Mouse (Mus musculus) monocyte, adult 5-6 weeks (primary cell): ENCODE data around the gene Hmmr. TPM values are rescaled to one million over a fixed set of nuclear protein-coding genes. Genes with fewer than 3 reads are reported as not detected.

Experiments used
- ATAC-seq: fragments of 153-309, 156-312 bp; replicated peaks from 2 replicates; pipeline ENCODE4 v1.8.0; 2017; ENCODE audit warnings: mild to moderate bottlenecking; ENCODE audit not compliant: low TSS enrichment, insufficient number of reproducible peaks, severe bottlenecking, poor library complexity, low FRiP score
- total RNA-seq: library from RNA; stranded (forward); fragments of 200-1000, 200-491, 200-594 nt; gene quantifications from 3 replicates; pipeline ENCODE4 v1.2.3, GENCODE M21; 2017

Gene Hmmr
- total RNA-seq, 1 experiment from 2014 or later: not detected

DNA sequence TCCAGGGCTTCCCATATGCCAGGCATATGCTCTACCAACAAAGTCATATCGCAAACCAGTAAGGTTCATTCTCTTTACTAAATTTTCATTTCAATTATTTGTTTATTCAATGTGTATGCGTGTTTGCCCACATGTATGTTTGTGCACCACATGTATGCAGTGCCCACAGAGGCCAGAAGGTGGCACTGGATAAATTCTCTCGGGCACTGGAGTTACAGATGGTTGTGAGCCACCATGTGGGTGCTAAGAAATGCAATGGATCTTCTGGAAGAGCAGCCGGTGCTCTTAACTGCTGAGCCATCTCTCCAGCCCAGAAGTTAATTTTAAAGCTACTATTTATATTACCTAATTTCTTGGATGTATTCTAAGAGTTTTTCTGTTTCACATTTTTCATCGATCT is 17.7 kb downstream of the Hmmr start:
- no peak for ATAC-seq

- ATAC-seq: no peak
These were observed 19.4 kb downstream of the Hmmr start for GRCm38 (mm10) chr11:40713858-40714257.

- ATAC-seq: peak; percentile 87
These were observed 23.3 kb downstream of the Hmmr start for GRCm38 (mm10) chr11:40709899-40710298.

DNA sequence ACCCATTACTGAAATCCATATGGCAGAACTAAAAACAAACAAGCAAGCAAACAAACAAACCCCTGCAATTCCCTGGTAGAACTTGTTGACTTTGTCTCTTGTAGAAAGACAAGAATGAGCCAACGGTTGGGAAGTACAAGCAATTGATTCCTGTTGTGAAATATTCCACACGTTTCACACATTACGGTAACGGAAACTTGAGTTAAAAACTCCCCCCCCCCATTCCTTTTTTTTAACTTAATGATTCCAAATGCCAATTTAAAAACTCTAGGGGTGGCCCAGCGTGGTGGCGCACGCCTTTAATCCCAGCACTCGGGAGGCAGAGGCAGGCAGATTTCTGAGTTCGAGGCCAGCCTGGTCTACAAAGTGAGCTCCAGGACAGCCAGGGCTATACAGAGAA is 38.1 kb downstream of the Hmmr start, which contains the start of gene Mat2b:
Mat2b (minus strand) TSS at position 101 of the 400 bp plus-strand sequence.
- ATAC-seq: no peak

DNA sequence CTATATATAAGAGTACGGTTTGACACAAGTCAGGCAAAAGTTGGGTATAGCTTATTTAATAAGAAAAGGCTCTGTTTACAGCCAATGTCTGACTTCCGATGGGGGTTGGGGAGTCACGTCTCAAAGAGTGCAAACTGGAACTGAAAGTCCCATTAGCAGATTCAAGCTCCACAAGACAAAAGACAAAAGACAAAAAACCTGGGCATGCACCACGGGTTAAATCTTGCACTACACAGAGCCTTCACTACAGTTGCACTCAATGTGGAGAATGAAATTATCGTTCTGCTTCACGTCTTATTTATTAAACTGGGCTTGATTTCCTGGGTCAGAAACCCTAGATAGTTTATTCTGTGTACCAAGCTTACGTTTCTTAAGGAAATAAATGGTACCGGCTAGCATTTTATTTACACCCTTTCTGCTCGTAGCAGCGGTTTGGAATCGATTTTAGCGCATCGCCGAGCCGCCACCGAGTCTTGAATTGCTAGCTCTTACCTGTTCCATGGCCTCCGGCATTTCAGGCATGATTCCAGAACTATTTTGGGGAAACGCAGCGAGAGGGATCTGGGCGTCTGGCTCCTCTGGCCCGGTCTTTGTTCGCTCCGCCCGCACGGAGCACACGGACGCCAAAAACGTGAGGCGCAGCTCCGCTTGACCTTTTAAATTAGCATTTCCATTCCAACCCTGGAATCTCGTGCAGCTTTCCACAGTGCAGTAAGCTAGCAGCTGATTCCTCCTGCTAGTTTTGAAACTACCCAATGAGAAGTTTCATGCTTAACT is 38.7 kb downstream of the Hmmr start:
- no peak; the same call in 1 of the 2 replicates for ATAC-seq

- ATAC-seq: no peak
These were observed 39.8 kb downstream of the Hmmr start for GRCm38 (mm10) chr11:40693366-40693951.

GRCm38 (mm10) chr11:40692511-40693365 is 40.5 kb downstream of the Hmmr start:
- ATAC-seq: peak; percentile 90

DNA sequence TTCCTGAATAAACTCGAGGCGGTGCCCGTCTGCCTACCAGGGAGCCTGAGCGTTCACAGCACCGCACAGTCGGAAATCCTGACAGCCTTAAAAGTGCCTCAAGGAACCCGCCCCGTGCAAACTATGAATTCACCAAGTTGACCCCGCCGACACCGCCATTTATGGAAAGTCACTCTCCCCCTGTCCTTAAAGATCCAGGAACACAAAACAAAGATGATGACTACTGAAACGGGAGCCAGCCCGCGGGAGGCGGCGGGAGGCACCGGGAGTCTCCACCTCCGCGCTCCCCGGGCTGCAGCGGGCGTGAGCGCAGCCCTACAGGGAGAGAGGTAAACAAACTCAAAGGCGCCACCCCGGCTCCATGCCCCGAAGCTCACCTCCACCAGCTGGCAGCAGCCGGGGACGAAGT is 41.1 kb downstream of the Hmmr start:
- peak; percentile 19 for ATAC-seq

DNA sequence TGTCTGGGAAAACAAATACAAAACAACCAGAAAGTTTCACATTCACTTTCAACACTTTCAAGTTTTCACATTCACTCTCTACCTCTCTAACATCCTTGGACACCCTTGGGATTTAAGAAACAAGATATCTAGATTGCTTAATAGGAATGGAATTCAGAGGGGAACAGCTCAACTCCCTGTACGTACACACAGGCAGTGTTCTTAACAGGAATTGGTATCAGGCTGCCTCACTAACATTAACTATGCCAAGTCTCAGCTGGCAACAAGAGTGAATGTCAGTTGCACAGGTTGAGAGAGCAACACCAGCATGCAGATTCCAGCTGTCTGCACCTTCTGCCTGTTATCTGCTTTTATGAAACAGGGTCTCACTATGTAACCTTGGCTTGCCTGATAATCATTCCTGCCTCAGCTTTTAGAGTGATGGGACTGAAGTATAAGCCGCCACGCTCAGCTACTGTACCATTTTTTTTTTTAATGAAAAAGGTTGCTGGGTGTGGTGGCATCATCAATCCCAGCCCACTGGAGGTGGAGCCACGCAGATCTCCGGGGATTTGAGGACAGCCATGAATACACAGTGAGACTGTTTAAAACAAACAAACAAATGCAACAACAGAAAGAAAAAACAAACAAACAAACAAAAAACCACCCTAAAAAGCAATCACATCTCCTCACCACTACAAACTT is 42.6 kb downstream of the Hmmr start:
- ATAC-seq: no peak

- ATAC-seq: no peak
These were observed 49.9 kb downstream of the Hmmr start for GRCm38 (mm10) chr11:40683295-40683694.

- no peak for ATAC-seq
These were observed 50.8 kb downstream of the Hmmr start for GRCm38 (mm10) chr11:40682456-40682855.

DNA sequence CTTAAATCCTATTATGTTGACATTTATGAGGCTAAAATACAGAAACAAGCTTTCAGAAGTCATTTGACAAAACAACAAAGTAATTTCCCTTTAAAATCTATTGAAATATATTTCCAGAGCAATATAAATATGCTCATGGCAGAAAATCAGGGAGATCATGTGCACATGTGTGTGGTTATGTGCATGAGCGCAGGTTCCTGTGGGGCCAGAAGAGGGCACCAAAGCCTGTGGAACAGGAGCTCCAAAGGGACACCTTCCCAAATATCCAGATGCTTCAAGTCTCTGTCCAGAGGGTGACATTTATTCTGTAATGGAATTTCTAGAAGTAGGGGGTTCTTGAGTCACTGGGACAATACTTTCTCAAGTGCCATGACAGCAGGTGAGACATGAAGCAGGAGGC is 56.1 kb downstream of the Hmmr start:
- no peak for ATAC-seq

DNA sequence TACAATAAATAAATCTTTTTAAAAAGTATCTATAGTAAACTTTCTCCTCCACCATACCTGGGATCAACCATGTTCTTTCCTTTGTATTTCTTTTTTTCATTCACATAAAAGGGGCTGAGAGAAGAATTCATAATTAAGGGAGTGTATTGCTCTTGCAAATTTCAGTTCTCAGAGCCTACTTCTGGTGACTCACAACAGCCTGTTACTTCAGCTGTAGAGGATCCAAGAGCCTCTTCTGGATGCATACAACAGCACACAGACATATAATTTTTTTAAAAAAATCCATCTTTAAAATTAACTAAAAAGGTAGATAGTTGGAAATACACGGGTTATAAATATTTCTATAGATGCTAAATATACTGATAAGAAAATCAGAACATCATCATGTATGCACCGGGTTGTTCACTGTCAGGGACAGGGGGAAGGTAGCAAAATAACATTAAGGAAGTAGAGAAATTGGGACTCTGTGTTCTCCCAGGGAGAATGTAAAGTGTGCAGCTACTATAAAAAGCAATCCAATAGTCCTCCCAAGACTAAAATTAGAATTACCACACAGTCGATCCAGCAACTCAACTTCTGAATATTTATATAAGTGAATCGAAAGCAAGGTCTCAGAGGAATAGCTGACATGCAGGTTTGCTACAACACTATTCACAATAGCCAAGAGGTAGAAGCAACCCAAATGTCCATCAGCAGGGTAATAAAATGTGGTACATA is 58.0 kb downstream of the Hmmr start:
- ATAC-seq: no peak

Other genes with a start within 250 kb of the Hmmr start
- gene Mat2b, start 38.2 kb downstream of the Hmmr start, total RNA-seq: 136 to 161 TPM (median 144 TPM) in 3 replicates
- 16.8 to 31.9 TPM (median 27.7 TPM) in 3 replicates for gene Nudcd2, start 245 bp upstream of the Hmmr start, total RNA-seq
- gene Ccng1, start 21.9 kb upstream of the Hmmr start, total RNA-seq: 70.3 to 89.6 TPM (median 85.1 TPM) in 3 replicates